Mouse (Mus musculus) hindbrain, embryonic 15.5 days (tissue): ENCODE data around the gene Kcnc3. TPM values are rescaled to one million over a fixed set of nuclear protein-coding genes. Genes with fewer than 3 reads are reported as not detected.

Experiments used
- polyA plus RNA-seq: library from polyadenylated mRNA; unstranded; fragments of >200 nt; fragmentation: Nextera tagmentation; extraction: Ambion mirVana; gene quantifications from 2 replicates; pipeline ENCODE4 v1.2.1, GENCODE M21; 2015

The Kcnc3 gene
- polyA plus RNA-seq, 1 experiment from 2014 or later, result 6.7 TPM

Other genes with a start within 250 kb of the Kcnc3 start
- gene Syt3, start 206.6 kb upstream of the Kcnc3 start, polyA plus RNA-seq, result 58.9 and 68.8 TPM in 2 replicates
- 2.8 and 2.9 TPM in 2 replicates for gene 1700008O03Rik, start 204.8 kb upstream of the Kcnc3 start, polyA plus RNA-seq
- gene Lrrc4b, start 161.6 kb upstream of the Kcnc3 start, polyA plus RNA-seq, result 16.7 and 16.9 TPM in 2 replicates
- 3.7 and 5.0 TPM in 2 replicates for gene Aspdh, start 125.3 kb upstream of the Kcnc3 start, polyA plus RNA-seq
- 44.0 and 45.7 TPM in 2 replicates for gene Josd2, start 122.7 kb upstream of the Kcnc3 start, polyA plus RNA-seq
- gene Emc10, start 94.1 kb upstream of the Kcnc3 start, polyA plus RNA-seq, result 148 and 165 TPM in 2 replicates
- gene Fam71e1, start 94.1 kb upstream of the Kcnc3 start, polyA plus RNA-seq, result 21.3 and 23.6 TPM in 2 replicates
- 0.10 and 0.18 TPM in 2 replicates for gene Mybpc2, start 66.0 kb upstream of the Kcnc3 start, polyA plus RNA-seq
- not detected in 2 replicates for gene Spib, start 58.6 kb upstream of the Kcnc3 start, polyA plus RNA-seq
- 27.5 and 29.4 TPM in 2 replicates for gene Pold1, start 41.8 kb upstream of the Kcnc3 start, polyA plus RNA-seq
- gene Nr1h2, start 36.7 kb upstream of the Kcnc3 start, polyA plus RNA-seq, result 60.3 and 70.4 TPM in 2 replicates
- 2.1 and 2.2 TPM in 2 replicates for gene Napsa, start 18.3 kb upstream of the Kcnc3 start, polyA plus RNA-seq
- 3.3 and 4.4 TPM in 2 replicates for gene Myh14, start 80.2 kb downstream of the Kcnc3 start, polyA plus RNA-seq
- gene Izumo2, start 118.1 kb downstream of the Kcnc3 start, polyA plus RNA-seq, result not detected in 2 replicates
- gene Vrk3, start 157.7 kb downstream of the Kcnc3 start, polyA plus RNA-seq, result 29.1 and 32.4 TPM in 2 replicates
- gene Zfp473, start 160.4 kb downstream of the Kcnc3 start, polyA plus RNA-seq, result 1.2 and 1.3 TPM in 2 replicates
- 45.8 and 49.5 TPM in 2 replicates for gene Nup62, start 225.4 kb downstream of the Kcnc3 start, polyA plus RNA-seq
- 1.0 and 1.3 TPM in 2 replicates for gene Il4i1, start 225.7 kb downstream of the Kcnc3 start, polyA plus RNA-seq
- gene Atf5, start 226.0 kb downstream of the Kcnc3 start, polyA plus RNA-seq, result 3.9 and 4.0 TPM in 2 replicates